9 mouse cellular contexts compared by ENCODE assay signal in genomic region chr1:177013776-177014175, GRCm38 (mm10).
A peak's percentile ranks its signal among the peaks of the same experiment; 100 is the strongest.
DNase-seq lines count a peak whose midpoint lies in the region; ATAC-seq lines count a peak whose summit lies in the region.
"Had no signal": no experiment of that assay in that cellular context is flagged by ENCODE, and none has a peak within 500 bp of the region (broad histone marks: within the 10 kb centered on the region; RNA-seq: fewer than 3 reads in every experiment).

No protein-coding gene starts in this region.

- no peaks in the 10 kb centered on the region for H3K27me3 ChIP-seq in hindbrain, embryonic 14.5 days (ENCODE audit: control insufficient read depth, insufficient read depth, low read length)
- no peaks in the 10 kb centered on the region for H3K27me3 ChIP-seq in hindbrain, embryonic 12.5 days
- no peaks in the 10 kb centered on the region for H3K27me3 ChIP-seq in forebrain, embryonic 14.5 days (replicated peaks; ENCODE audit: control insufficient read depth, insufficient read depth, low read length)

- 85% methylated on average over 3 of the region's 3 CpGs for WGBS in hindbrain, embryonic 14.5 days
- 82% methylated on average over 3 of the region's 3 CpGs for WGBS in hindbrain, embryonic 12.5 days
- WGBS in forebrain, embryonic 14.5 days = 95% methylated on average over 3 of the region's 3 CpGs

- 0 out of 2 replicates have a peak overlapping the region, but pooled peaks have one; percentile 49 for H3K27ac ChIP-seq in hindbrain, embryonic 14.5 days
- no peak overlapping the region for H3K27ac ChIP-seq in hindbrain, embryonic 12.5 days
- peak overlapping the region; percentile 52; the same call in 1 of the 2 replicates for H3K27ac ChIP-seq in forebrain, embryonic 14.5 days (ENCODE audit: low read depth, low read length)

- peaks cover 21% of the 10 kb centered on the region for H3K4me1 ChIP-seq in hindbrain, embryonic 14.5 days (replicated peaks; ENCODE audit: control insufficient read depth, insufficient read depth, low read length)
- peaks cover 45% of the 10 kb centered on the region for H3K4me1 ChIP-seq in hindbrain, embryonic 12.5 days
- peaks cover 30% of the 10 kb centered on the region for H3K4me1 ChIP-seq in forebrain, embryonic 14.5 days (ENCODE audit: control insufficient read depth, insufficient read depth, low read length)

- no peak overlapping the region for H3K4me3 ChIP-seq in hindbrain, embryonic 14.5 days (replicated peaks; ENCODE audit: low read length)
- H3K4me3 ChIP-seq in hindbrain, embryonic 12.5 days = no peak overlapping the region
- no peak overlapping the region for H3K4me3 ChIP-seq in forebrain, embryonic 14.5 days (ENCODE audit: low read depth, low read length)

- peak; percentile 28 for DNase-seq in adrenal gland, adult 2 months
- DNase-seq in adrenal gland, postnatal 25 days = no peak
- DNase-seq in hindbrain, embryonic 14.5 days (ENCODE audit: low spot score) = no peak
- peak; percentile 96 for DNase-seq in adipocyte (ENCODE audit: low spot score)
- no peak for DNase-seq in forebrain, embryonic 14.5 days (ENCODE audit: low spot score)
- no peak for DNase-seq in layer of hippocampus, postnatal 10 days (ENCODE audit: low spot score in 2 of 2)
- no peak for DNase-seq in thymus, postnatal 4 days
- DNase-seq: kidney, adult 9 months had no signal

- H3K9me3 ChIP-seq in hindbrain, embryonic 14.5 days (ENCODE audit: control insufficient read depth, low read length) = no peaks in the 10 kb centered on the region
- no peaks in the 10 kb centered on the region for H3K9me3 ChIP-seq in hindbrain, embryonic 12.5 days (replicated peaks)
- no peaks in the 10 kb centered on the region for H3K9me3 ChIP-seq in forebrain, embryonic 14.5 days (replicated peaks; ENCODE audit: control insufficient read depth, low read length)

- no peak for ATAC-seq in hindbrain, embryonic 14.5 days (ENCODE audit: low FRiP score)
- ATAC-seq in hindbrain, embryonic 12.5 days (ENCODE audit: low FRiP score) = no peak
- ATAC-seq in forebrain, embryonic 14.5 days = no peak

- H3K36me3 ChIP-seq in hindbrain, embryonic 14.5 days (replicated peaks; ENCODE audit: control insufficient read depth, insufficient read depth) = no peaks in the 10 kb centered on the region
- H3K36me3 ChIP-seq in hindbrain, embryonic 12.5 days = no peaks in the 10 kb centered on the region; the same call in 1 of the 2 replicates
- H3K36me3 ChIP-seq in forebrain, embryonic 14.5 days (ENCODE audit: control insufficient read depth, insufficient read depth, low read length) = no peaks in the 10 kb centered on the region

- no peak overlapping the region for H3K9ac ChIP-seq in hindbrain, embryonic 14.5 days
- H3K9ac ChIP-seq in hindbrain, embryonic 12.5 days = no peak overlapping the region
- no peak overlapping the region for H3K9ac ChIP-seq in forebrain, embryonic 14.5 days (ENCODE audit: low read length)

- H3K4me2 ChIP-seq in hindbrain, embryonic 14.5 days (replicated peaks) = no peak overlapping the region
- H3K4me2 ChIP-seq in hindbrain, embryonic 12.5 days (replicated peaks) = no peak overlapping the region
- H3K4me2 ChIP-seq in forebrain, embryonic 14.5 days (ENCODE audit: low read length) = no peak overlapping the region

Comparison
In these comparisons a context has a peak if more than half of its experiments do, and no peak if none do; other contexts are left out.
1. DNase-seq: peak in adrenal gland, adult 2 months (single experiment) and adipocyte (single experiment); none in adrenal gland, postnatal 25 days (single experiment), hindbrain, embryonic 14.5 days (single experiment), forebrain, embryonic 14.5 days (single experiment), layer of hippocampus, postnatal 10 days (0 of 2) and thymus, postnatal 4 days (single experiment).